ENCODE assay signal across 8 mouse cellular contexts in genomic region chr2:174439450-174439838, GRCm38 (mm10). TPM values are rescaled to one million over a fixed set of nuclear protein-coding genes. Genes with fewer than 3 reads are reported as not detected.
DNase-seq lines count a peak whose midpoint lies in the region; ATAC-seq and TF ChIP-seq lines count a peak whose summit lies in the region.

No protein-coding gene starts in this region.

- intact Hi-C loops in gastrocnemius, adult 2 months (cut with DNase I) = no loop called here

- WGBS in bone marrow, adult 2 months = 9% methylated on average over 5 of the region's 5 CpGs
- 49% methylated on average over 5 of the region's 5 CpGs for WGBS in hindbrain, embryonic 15.5 days

- peak overlapping the region; percentile 86 for H3K4me3 ChIP-seq in gastrocnemius, adult 2 months
- no peak overlapping the region for H3K4me3 ChIP-seq in bone marrow, adult 2 months (replicated peaks; ENCODE audit: control insufficient read depth, low read depth, low read length)
- no peak overlapping the region for H3K4me3 ChIP-seq in hindbrain, embryonic 15.5 days

- H3K27ac ChIP-seq in gastrocnemius, adult 2 months = peak overlapping the region; percentile 86
- peak overlapping the region; percentile 37; the same call in 1 of the 2 replicates for H3K27ac ChIP-seq in bone marrow, adult 2 months (ENCODE audit: control insufficient read depth, insufficient read depth, low read depth, low read length, poor library complexity)
- H3K27ac ChIP-seq in hindbrain, embryonic 15.5 days (replicated peaks) = no peak overlapping the region

- H3K36me3 ChIP-seq in hindbrain, embryonic 15.5 days = no peaks in the 10 kb centered on the region

- H3K9ac ChIP-seq in hindbrain, embryonic 15.5 days = no peak overlapping the region

- no peaks in the 10 kb centered on the region for H3K9me3 ChIP-seq in hindbrain, embryonic 15.5 days

- peak; percentile 14 for DNase-seq in gastrocnemius, adult 2 months
- no peak for DNase-seq in gastrocnemius, postnatal 10 days
- DNase-seq in yolk sac, embryonic 10.5 days (ENCODE audit: low spot score) = no peak
- DNase-seq in left cerebral cortex, adult 18-20 months (ENCODE audit: low spot score in 2 of 2) = no peak
- DNase-seq in adrenal gland, adult 2 months = no peak

- H3K4me1 ChIP-seq in bone marrow, adult 2 months (ENCODE audit: control insufficient read depth, insufficient read depth, low read length) = peaks cover 8% of the 10 kb centered on the region; the same call in 1 of the 2 replicates
- H3K4me1 ChIP-seq in hindbrain, embryonic 15.5 days (replicated peaks) = peaks cover 20% of the 10 kb centered on the region

- TF ChIP-seq CTCF in gastrocnemius, adult 2 months (IDR thresholded peaks at IDR 0.05) = no peak
- no peak for TF ChIP-seq CTCF in bone marrow, adult 2 months (IDR thresholded peaks at IDR 0.05; ENCODE audit: control insufficient read depth, insufficient read depth, low read length)

- no peak for TF ChIP-seq POLR2A in bone marrow, adult 2 months (IDR thresholded peaks at IDR 0.05; ENCODE audit: borderline replicate concordance, control insufficient read depth, low read depth, low read length)

- H3K27me3 ChIP-seq in hindbrain, embryonic 15.5 days = no peaks in the 10 kb centered on the region

- no peak for ATAC-seq in hindbrain, embryonic 15.5 days (ENCODE audit: low FRiP score, low read depth)
- peak; percentile 36 for ATAC-seq in megakaryocyte progenitor cell, adult 5-6 weeks (replicated peaks; ENCODE audit: poor library complexity)

- H3K4me2 ChIP-seq in hindbrain, embryonic 15.5 days = peak overlapping the region; percentile 90

RNA-seq across cellular contexts. Expression of gene Ctsz, which starts 0.6 kb away (rescaled TPM):
- total RNA-seq in gastrocnemius, adult 2 months (2021) = 10 to 100 TPM; 24.3 to 25.0 TPM
- 10 to 100 TPM; 50.7 to 73.8 TPM for total RNA-seq in gastrocnemius, postnatal 10 days (2021)
- 68.9 and 112 TPM in 2 replicates for polyA plus RNA-seq in bone marrow, adult 2 months (2011; ENCODE audit: insufficient read depth, insufficient read length, low replicate concordance, missing spikeins)
- 74.8 and 84.4 TPM in 2 replicates for polyA plus RNA-seq in hindbrain, embryonic 15.5 days (2015; fragmentation: Nextera tagmentation; extraction: Ambion mirVana)
- 190 and 207 TPM in 2 replicates for total RNA-seq in megakaryocyte progenitor cell, adult 5-6 weeks (2015)
- 307 and 339 TPM in 2 replicates for total RNA-seq in megakaryocyte progenitor cell, adult 5-6 weeks (2017)
- 10 to 100 TPM; 39.6 to 45.7 TPM for total RNA-seq in left cerebral cortex, adult 18-20 months (2021)
- total RNA-seq in adrenal gland, adult 2 months (2021) = 100 to 1,000 TPM; 189 to 272 TPM
- polyA plus RNA-seq in adrenal gland, adult 2 months (2012; rRNA removed) = 221 and 303 TPM in 2 replicates

RNA-seq across cellular contexts. Expression of gene Tubb1, which starts 11.1 kb away (rescaled TPM):
- total RNA-seq in gastrocnemius, adult 2 months (2021) = not detected
- total RNA-seq in gastrocnemius, postnatal 10 days (2021) = under 1 TPM in 1 of 2 experiments, not detected in 1; 0.43 TPM
- 36.1 and 60.9 TPM in 2 replicates for polyA plus RNA-seq in bone marrow, adult 2 months (2011; ENCODE audit: insufficient read depth, insufficient read length, low replicate concordance, missing spikeins)
- 1.1 TPM in 2 replicates for polyA plus RNA-seq in hindbrain, embryonic 15.5 days (2015; fragmentation: Nextera tagmentation; extraction: Ambion mirVana)
- total RNA-seq in megakaryocyte progenitor cell, adult 5-6 weeks (2015) = not detected in 2 replicates
- 0.30 TPM in 1 of 2 replicates, not detected in the other for total RNA-seq in megakaryocyte progenitor cell, adult 5-6 weeks (2017)
- total RNA-seq in left cerebral cortex, adult 18-20 months (2021) = not detected
- 1 to 10 TPM in 1 of 2 experiments, under 1 TPM in 1; 0.61 to 1.1 TPM for total RNA-seq in adrenal gland, adult 2 months (2021)
- 0.28 and 0.66 TPM in 2 replicates for polyA plus RNA-seq in adrenal gland, adult 2 months (2012; rRNA removed)

RNA-seq across cellular contexts. Expression of gene Nelfcd, which starts 23.8 kb away (rescaled TPM):
- total RNA-seq in gastrocnemius, adult 2 months (2021) = 10 to 100 TPM; 18.2 to 23.2 TPM
- 10 to 100 TPM; 37.3 to 39.1 TPM for total RNA-seq in gastrocnemius, postnatal 10 days (2021)
- polyA plus RNA-seq in bone marrow, adult 2 months (2011; ENCODE audit: insufficient read depth, insufficient read length, low replicate concordance, missing spikeins) = 46.3 and 55.9 TPM in 2 replicates
- 106 and 112 TPM in 2 replicates for polyA plus RNA-seq in hindbrain, embryonic 15.5 days (2015; fragmentation: Nextera tagmentation; extraction: Ambion mirVana)
- 27.7 and 29.3 TPM in 2 replicates for total RNA-seq in megakaryocyte progenitor cell, adult 5-6 weeks (2015)
- 33.8 and 43.0 TPM in 2 replicates for total RNA-seq in megakaryocyte progenitor cell, adult 5-6 weeks (2017)
- 10 to 100 TPM; 48.5 to 52.3 TPM for total RNA-seq in left cerebral cortex, adult 18-20 months (2021)
- total RNA-seq in adrenal gland, adult 2 months (2021) = 10 to 100 TPM; 48.8 to 58.7 TPM
- 74.1 and 81.2 TPM in 2 replicates for polyA plus RNA-seq in adrenal gland, adult 2 months (2012; rRNA removed)

RNA-seq across cellular contexts. Expression of gene Atp5e, which starts 24.5 kb away (rescaled TPM):
- 1,000 to 10,000 TPM; 1,018 to 1,329 TPM for total RNA-seq in gastrocnemius, adult 2 months (2021)
- total RNA-seq in gastrocnemius, postnatal 10 days (2021) = 1,000 to 10,000 TPM in 1 of 2 experiments, 100 to 1,000 TPM in 1; 862 to 1,143 TPM
- 214 and 278 TPM in 2 replicates for polyA plus RNA-seq in bone marrow, adult 2 months (2011; ENCODE audit: insufficient read depth, insufficient read length, low replicate concordance, missing spikeins)
- 799 and 873 TPM in 2 replicates for polyA plus RNA-seq in hindbrain, embryonic 15.5 days (2015; fragmentation: Nextera tagmentation; extraction: Ambion mirVana)
- total RNA-seq in megakaryocyte progenitor cell, adult 5-6 weeks (2015) = 546 and 547 TPM in 2 replicates
- total RNA-seq in megakaryocyte progenitor cell, adult 5-6 weeks (2017) = 250 and 276 TPM in 2 replicates
- total RNA-seq in left cerebral cortex, adult 18-20 months (2021) = 100 to 1,000 TPM; 311 to 338 TPM
- total RNA-seq in adrenal gland, adult 2 months (2021) = 100 to 1,000 TPM; 289 to 654 TPM
- polyA plus RNA-seq in adrenal gland, adult 2 months (2012; rRNA removed) = 402 and 484 TPM in 2 replicates

RNA-seq across cellular contexts. Expression of gene Prelid3b, which starts 33.4 kb away (rescaled TPM):
- 10 to 100 TPM; 38.7 to 56.3 TPM for total RNA-seq in gastrocnemius, adult 2 months (2021)
- total RNA-seq in gastrocnemius, postnatal 10 days (2021) = 10 to 100 TPM; 55.8 to 56.1 TPM
- 46.1 and 55.5 TPM in 2 replicates for polyA plus RNA-seq in bone marrow, adult 2 months (2011; ENCODE audit: insufficient read depth, insufficient read length, low replicate concordance, missing spikeins)
- polyA plus RNA-seq in hindbrain, embryonic 15.5 days (2015; fragmentation: Nextera tagmentation; extraction: Ambion mirVana) = 110 and 111 TPM in 2 replicates
- 85.8 and 87.2 TPM in 2 replicates for total RNA-seq in megakaryocyte progenitor cell, adult 5-6 weeks (2015)
- 145 and 157 TPM in 2 replicates for total RNA-seq in megakaryocyte progenitor cell, adult 5-6 weeks (2017)
- total RNA-seq in left cerebral cortex, adult 18-20 months (2021) = 10 to 100 TPM; 51.7 to 57.5 TPM
- 100 to 1,000 TPM; 120 to 137 TPM for total RNA-seq in adrenal gland, adult 2 months (2021)
- polyA plus RNA-seq in adrenal gland, adult 2 months (2012; rRNA removed) = 33.9 and 39.0 TPM in 2 replicates
